Mouse (Mus musculus) myocyte (in vitro differentiated cells): ENCODE data around the gene Gm38431.

ENCODE experiments used
- CEBPB ChIP-seq: IDR thresholded peaks from 2 replicates; pipeline ENCODE4 v1.6.1; 2011; ENCODE audit warnings: mild to moderate bottlenecking, moderate library complexity; ENCODE audit not compliant: poor library complexity, insufficient read depth, severe bottlenecking
- E2F4 ChIP-seq: IDR thresholded peaks from one replicate; pipeline ENCODE4 v1.6.1; 2011; ENCODE audit warnings: mild to moderate bottlenecking, control low read depth, moderate library complexity; ENCODE audit not compliant: insufficient read depth
- MYOG ChIP-seq, 3 experiments: IDR thresholded peaks; one replicate each; pipeline ENCODE4 v1.6.1; 2011; ENCODE audit warnings: control low read depth in 2 of 3, low read depth in 2 of 3, mild to moderate bottlenecking in 2 of 3; ENCODE audit not compliant: insufficient read length in 2 of 3, control insufficient read depth in 1 of 3, insufficient read depth in 1 of 3
- POLR2A ChIP-seq: IDR thresholded peaks from one replicate; pipeline ENCODE4 v1.6.1; 2011; ENCODE audit warnings: low read depth, mild to moderate bottlenecking, control low read depth, moderate library complexity; ENCODE audit not compliant: insufficient read length
- POLR2AphosphoS2 ChIP-seq: IDR thresholded peaks from one replicate; pipeline ENCODE4 v1.6.1; 2011; ENCODE audit warnings: low read depth, control low read depth; ENCODE audit not compliant: insufficient read length
- SRF ChIP-seq: IDR thresholded peaks from one replicate; pipeline ENCODE4 v1.6.1; 2011; ENCODE audit warnings: low read depth; ENCODE audit not compliant: control insufficient read depth, insufficient read length
- TCF12 ChIP-seq: IDR thresholded peaks from one replicate; pipeline ENCODE4 v1.6.1; 2011; ENCODE audit warnings: mild to moderate bottlenecking, control low read depth; ENCODE audit not compliant: poor library complexity, insufficient read depth, severe bottlenecking
- TCF3 ChIP-seq: IDR thresholded peaks from one replicate; pipeline ENCODE4 v1.6.1; 2011; ENCODE audit warnings: low read depth, control low read depth; ENCODE audit not compliant: insufficient read length
- USF1 ChIP-seq: IDR thresholded peaks from one replicate; pipeline ENCODE4 v1.6.1; 2011; ENCODE audit warnings: low read depth, mild to moderate bottlenecking, control low read depth, moderate library complexity

- TF ChIP-seq E2F4 (no peak), POLR2A (no peak), TCF12 (no peak), USF1 (no peak), SRF (no peak), MYOG (IDR thresholded peaks at IDR 0.05; ENCODE audit: control insufficient read depth in 1 of 3, insufficient read depth in 1 of 3, insufficient read length in 2 of 3, low read depth in 2 of 3) (no peak), CEBPB (no peak), POLR2AphosphoS2 (no peak), TCF3 (no peak)
These were observed 10.3 kb upstream of the Gm38431 start for GRCm38 (mm10) chr9:21102076-21102475.
